Mouse (Mus musculus) lung, embryonic 14.5 days (tissue): Measurements from ENCODE around the gene Dlgap1. TPM values are rescaled to one million over a fixed set of nuclear protein-coding genes. Genes with fewer than 3 reads are reported as not detected.
"Not testable (repeated sequence)": the region's sequence is repeated elsewhere in the genome, so short reads cannot be mapped to it uniquely, and the experiment has no call there.

ENCODE experiments used
- ATAC-seq: fragments of 200-750 bp; cut with Nextera tagmentation; 2 replicates; pipeline ENCODE4 v1.8.0; 2017; ENCODE audit warnings: mild to moderate bottlenecking, moderate TSS enrichment, moderate library complexity; ENCODE audit not compliant: insufficient read depth
- DNase-seq: peaks from one replicate; pipeline ENCODE4 v3.0.0-alpha.2; 2015
- H3K27ac ChIP-seq: fragments of 300-500 bp; sonication (generic); 2 replicates; pipeline ENCODE4 v1.5.1; 2014; ENCODE audit warnings: low read depth, mild to moderate bottlenecking, moderate library complexity
- H3K27me3 ChIP-seq: fragments of 300-500 bp; sonication (generic); 2 replicates; pipeline ENCODE4 v1.6.1; 2014; ENCODE audit warnings: low read length, control low read depth; ENCODE audit not compliant: insufficient read depth
- H3K36me3 ChIP-seq: fragments of 300-500 bp; sonication (generic); 2 replicates; pipeline ENCODE4 v1.6.1; 2014; ENCODE audit warnings: control low read depth; ENCODE audit not compliant: insufficient read depth
- H3K4me1 ChIP-seq: fragments of 300-500 bp; sonication (generic); 2 replicates; pipeline ENCODE4 v1.6.1; 2014; ENCODE audit warnings: antibody characterized with exemption, control low read depth; ENCODE audit not compliant: insufficient read depth
- H3K4me2 ChIP-seq: fragments of 300-500 bp; sonication (generic); 2 replicates; pipeline ENCODE4 v1.6.1; 2014; ENCODE audit warnings: mild to moderate bottlenecking
- H3K4me3 ChIP-seq: fragments of 300-500 bp; sonication (generic); 2 replicates; pipeline ENCODE4 v1.5.1; 2014; ENCODE audit warnings: low read depth, low read length
- H3K9ac ChIP-seq: fragments of 300-500 bp; sonication (generic); 2 replicates; pipeline ENCODE4 v1.6.1; 2014
- H3K9me3 ChIP-seq: fragments of 300-500 bp; sonication (generic); 2 replicates; pipeline ENCODE4 v1.6.1; 2016; ENCODE audit warnings: low read depth, low read length, control low read depth
- CTCF ChIP-seq: IDR thresholded peaks from 2 replicates; pipeline ENCODE4 v1.5.1; 2016; ENCODE audit warnings: antibody characterized with exemption, low read depth
- WGBS: fragments of 180-500 bp; shearing (Covaris S2); extraction: QIAGEN DNeasy Blood & Tissue Kit; methylation state at CpG from one replicate; pipeline ENCODE4 v1.1.7; 2014; 5-methylcytosine and 5-hydroxymethylcytosine counted together
- polyA plus RNA-seq: library from polyadenylated mRNA; unstranded; fragments of >200 nt; fragmentation: Nextera tagmentation; extraction: Ambion mirVana; gene quantifications from 2 replicates; pipeline ENCODE4 v1.2.1, GENCODE M21; 2014

Dlgap1 gene
- polyA plus RNA-seq, 1 experiment from 2014 or later = 1.1 TPM

DNA sequence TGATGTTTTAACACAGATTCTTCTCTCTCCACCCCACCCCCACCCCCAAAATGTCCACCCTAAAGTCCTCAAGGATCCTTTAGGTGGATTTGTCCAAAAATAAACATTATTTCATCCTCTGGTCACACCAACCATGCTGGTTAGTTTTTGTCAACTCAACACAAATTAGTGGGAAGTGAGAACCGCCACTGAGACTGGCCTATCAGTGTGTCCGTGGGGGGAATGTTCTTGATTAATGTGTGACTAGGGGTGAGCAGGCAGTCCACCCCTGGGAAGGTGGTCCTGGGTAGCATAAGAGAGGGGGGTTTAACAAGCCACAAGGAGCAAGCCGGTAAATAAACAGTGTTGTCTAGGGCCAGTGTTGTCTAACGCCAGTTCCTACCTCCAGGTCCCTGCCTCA is 862.7 kb downstream of the Dlgap1 start:
- Histone ChIP-seq H3K9me3 (no peaks in the 10 kb centered on the region), H3K4me2 (no peak overlapping the region), H3K27ac (no peak overlapping the region), H3K36me3 (no peaks in the 10 kb centered on the region), H3K27me3 (no peaks in the 10 kb centered on the region), H3K4me3 (no peak overlapping the region), H3K4me1 (0 out of 2 replicates have a peak, but pooled peaks cover 5% of the 10 kb centered on the region), H3K9ac (no peak overlapping the region)
- no peak for TF ChIP-seq CTCF
- DNase-seq (no peak), ATAC-seq (no peak)
- 57% methylated on average over 4 of the region's 4 CpGs for WGBS

DNA sequence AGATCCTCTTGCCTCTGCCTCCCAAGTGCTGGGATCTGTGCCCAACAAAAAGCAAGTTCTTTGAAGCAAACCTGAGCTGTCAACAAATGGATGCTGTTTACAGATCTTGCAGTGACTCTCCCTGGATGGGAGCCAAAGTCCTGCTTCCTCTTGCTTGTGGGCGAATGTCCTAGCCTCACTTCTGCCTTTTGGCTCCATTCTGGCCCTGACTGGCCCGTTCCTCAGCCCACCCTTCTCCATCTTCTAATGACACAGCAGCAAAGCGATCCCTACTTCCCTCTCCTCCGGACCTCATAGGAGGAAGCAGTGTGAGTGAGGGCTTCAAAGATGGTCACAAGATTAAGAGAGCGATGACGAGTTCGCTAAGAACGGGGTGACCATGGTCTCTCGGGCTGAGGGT is 863.7 kb downstream of the Dlgap1 start:
- Histone ChIP-seq H3K27ac (no peak overlapping the region), H3K4me3 (no peak overlapping the region), H3K36me3 (no peaks in the 10 kb centered on the region), H3K4me2 (no peak overlapping the region), H3K4me1 (0 out of 2 replicates have a peak, but pooled peaks cover 5% of the 10 kb centered on the region), H3K9me3 (no peaks in the 10 kb centered on the region), H3K27me3 (no peaks in the 10 kb centered on the region), H3K9ac (no peak overlapping the region)
- DNase-seq = peak; percentile 61
- ATAC-seq = no peak
- no peak for TF ChIP-seq CTCF
- WGBS = 75% methylated on average over 9 of the region's 9 CpGs

- DNase-seq (peak; percentile 60), ATAC-seq (peak; percentile 42)
- Histone ChIP-seq H3K27me3 (no peaks in the 10 kb centered on the region), H3K4me3 (peak overlapping the region; percentile 40), H3K36me3 (peaks cover 4% of the 10 kb centered on the region; the same call in 1 of the 2 replicates), H3K27ac (no peak overlapping the region), H3K4me1 (0 out of 2 replicates have a peak, but pooled peaks cover 5% of the 10 kb centered on the region), H3K9me3 (no peaks in the 10 kb centered on the region), H3K9ac (peak overlapping the region; percentile 40), H3K4me2 (peak overlapping the region; percentile 81)
- 2% methylated on average over 29 of the region's 29 CpGs for WGBS
- no peak for TF ChIP-seq CTCF
These were observed 865.6 kb downstream of the Dlgap1 start for GRCm38 (mm10) chr17:70834430-70834965.

- 0 out of 2 replicates have a peak, but pooled peaks cover 5% of the 10 kb centered on the region for H3K4me1 ChIP-seq
- TF ChIP-seq CTCF = no peak
- H3K9ac ChIP-seq = peak overlapping the region; percentile 40
- ATAC-seq (no peak), DNase-seq (no peak)
- H3K4me2 ChIP-seq = peak overlapping the region; percentile 81
- H3K27ac ChIP-seq = no peak overlapping the region
- H3K4me3 ChIP-seq = peak overlapping the region; percentile 40
- 9% methylated on average over 10 of the region's 10 CpGs for WGBS
- H3K9me3 ChIP-seq = no peaks in the 10 kb centered on the region
- peaks cover 10% of the 10 kb centered on the region; the same call in 1 of the 2 replicates for H3K36me3 ChIP-seq
- H3K27me3 ChIP-seq = no peaks in the 10 kb centered on the region
These were observed 866.4 kb downstream of the Dlgap1 start for GRCm38 (mm10) chr17:70835071-70835790.

- H3K4me3 ChIP-seq = no peak overlapping the region
- 0 out of 2 replicates have a peak, but pooled peaks cover 5% of the 10 kb centered on the region for H3K4me1 ChIP-seq
- no peak overlapping the region for H3K4me2 ChIP-seq
- H3K27ac ChIP-seq = no peak overlapping the region
- TF ChIP-seq CTCF = no peak
- H3K27me3 ChIP-seq = no peaks in the 10 kb centered on the region
- peaks cover 20% of the 10 kb centered on the region; the same call in 1 of the 2 replicates for H3K36me3 ChIP-seq
- H3K9me3 ChIP-seq = no peaks in the 10 kb centered on the region
- 65% methylated on average over 7 of the region's 7 CpGs for WGBS
- DNase-seq (no peak), ATAC-seq (no peak)
- H3K9ac ChIP-seq = no peak overlapping the region
These were observed 867.9 kb downstream of the Dlgap1 start for GRCm38 (mm10) chr17:70836820-70837219.

DNA sequence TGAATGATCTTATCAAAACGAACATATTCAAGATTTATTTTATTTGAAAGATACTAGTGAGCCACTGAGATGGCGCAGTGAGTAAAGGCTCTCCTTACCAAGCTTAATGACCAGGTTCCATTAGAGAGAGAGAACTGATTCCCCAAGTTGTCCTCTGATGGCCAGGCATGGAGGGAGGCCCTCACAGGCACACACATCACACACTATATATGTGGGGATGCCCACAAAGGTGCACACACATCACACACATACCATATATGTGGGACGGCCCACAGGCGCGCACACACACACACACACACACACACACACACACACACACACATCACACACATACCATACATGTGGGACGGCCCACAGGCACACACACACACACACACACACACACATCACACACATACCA is 868.6 kb downstream of the Dlgap1 start:
- peaks cover 26% of the 10 kb centered on the region for H3K36me3 ChIP-seq
- ATAC-seq, H3K4me1 ChIP-seq, H3K4me2 ChIP-seq, H3K27me3 ChIP-seq, H3K9me3 ChIP-seq, H3K9ac ChIP-seq, DNase-seq, H3K4me3 ChIP-seq, H3K27ac ChIP-seq: not testable (repeated sequence)
- WGBS = 96% methylated on average over 6 of the region's 6 CpGs

- 0 out of 2 replicates have a peak, but pooled peaks cover 5% of the 10 kb centered on the region for H3K4me1 ChIP-seq
- H3K27me3 ChIP-seq = no peaks in the 10 kb centered on the region
- no peak overlapping the region for H3K4me2 ChIP-seq
- H3K27ac ChIP-seq = no peak overlapping the region
- ATAC-seq = no peak
- WGBS = 77% methylated on average over 7 of the region's 7 CpGs
- H3K9me3 ChIP-seq = no peaks in the 10 kb centered on the region
- H3K9ac ChIP-seq = no peak overlapping the region
- no peak overlapping the region for H3K4me3 ChIP-seq
- H3K36me3 ChIP-seq = peaks cover 31% of the 10 kb centered on the region
- DNase-seq = no peak
- TF ChIP-seq CTCF = no peak
These were observed 869.2 kb downstream of the Dlgap1 start for GRCm38 (mm10) chr17:70838031-70838430.
